Mouse (Mus musculus) embryonic fibroblast, embryonic 13.5 days (primary cell): ENCODE measurements around the gene Cd79b. TPM values are rescaled to one million over a fixed set of nuclear protein-coding genes. Genes with fewer than 3 reads are reported as not detected.
"Not testable (repeated sequence)": the region's sequence is repeated elsewhere in the genome, so short reads cannot be mapped to it uniquely, and the experiment has no call there.

Experiments used
- H3K27ac ChIP-seq: 2 replicates; pipeline ENCODE4 v1.5.1; 2012; ENCODE audit warnings: low read length, control low read depth, inconsistent platforms; ENCODE audit not compliant: insufficient read depth
- H3K4me1 ChIP-seq: 2 replicates; pipeline ENCODE4 v1.6.1; 2011; ENCODE audit warnings: low read length; ENCODE audit not compliant: control insufficient read depth, insufficient read depth
- H3K4me3 ChIP-seq: 2 replicates; pipeline ENCODE4 v1.5.1; 2011; ENCODE audit warnings: mild to moderate bottlenecking, control low read depth, low read length; ENCODE audit not compliant: insufficient read depth
- CTCF ChIP-seq: IDR thresholded peaks from 2 replicates; pipeline ENCODE4 v1.5.1; 2011; ENCODE audit warnings: mild to moderate bottlenecking, control low read depth, low read length, moderate library complexity, borderline replicate concordance; ENCODE audit not compliant: insufficient read depth
- POLR2A ChIP-seq: IDR thresholded peaks from 2 replicates; pipeline ENCODE4 v1.6.1; 2011; ENCODE audit warnings: low read depth, mild to moderate bottlenecking, control low read depth, low read length, moderate library complexity
- polyA plus RNA-seq: library from polyadenylated mRNA; stranded (reverse); fragments of >200 nt; gene quantifications from 2 replicates; pipeline ENCODE4 v1.2.4, GENCODE M21; 2011; ENCODE audit warnings: low read depth; ENCODE audit not compliant: missing spikeins, insufficient read length

Cd79b gene
- not detected in 2 replicates for polyA plus RNA-seq

- Histone ChIP-seq H3K4me1 (peaks cover 3% of the 10 kb centered on the region), H3K4me3 (no peak within 1 kb of the TSS)
Observed at GRCm38 (mm10) chr11:106314333-106314812, at the start of gene Cd79b. Gene Cd79b, minus strand, starts transcription at chr11:106314762.

GRCm38 (mm10) chr11:106359350-106359749, 44.8 kb upstream of the Cd79b start:
- Histone ChIP-seq H3K4me1 (no peaks in the 10 kb centered on the region), H3K4me3 (no peak overlapping the region), H3K27ac (no peak overlapping the region)
- no peak for TF ChIP-seq CTCF
- no peak for TF ChIP-seq POLR2A

More at GRCm38 (mm10) chr11:106314333-106314812, at the start of gene Cd79b:
- no peak for TF ChIP-seq CTCF
- TF ChIP-seq POLR2A, result no peak
- H3K27ac ChIP-seq, result no peak within 1 kb of the TSS

- Histone ChIP-seq H3K27ac (no peak overlapping the region), H3K4me3 (no peak overlapping the region), H3K4me1 (no peaks in the 10 kb centered on the region)
- TF ChIP-seq POLR2A (no peak), CTCF (no peak)
Observed at GRCm38 (mm10) chr11:106355382-106356128, 41.0 kb upstream of the Cd79b start.

- Histone ChIP-seq H3K4me1 (no peaks in the 10 kb centered on the region), H3K27ac (no peak overlapping the region), H3K4me3 (no peak overlapping the region)
- TF ChIP-seq CTCF (no peak), POLR2A (no peak)
Observed at GRCm38 (mm10) chr11:106354181-106354580, 39.6 kb upstream of the Cd79b start.

- H3K4me1 ChIP-seq, result no peaks in the 10 kb centered on the region
- no peak within 1 kb of the TSS for H3K27ac ChIP-seq
- H3K4me3 ChIP-seq, result no peak within 1 kb of the TSS
- TF ChIP-seq CTCF (no peak), POLR2A (no peak)
Observed at GRCm38 (mm10) chr11:106353188-106353587, 38.6 kb upstream of the Cd79b start, which contains the start of gene Scn4a. Gene Scn4a, minus strand, starts transcription at chr11:106353288.

- TF ChIP-seq POLR2A (no peak), CTCF (no peak)
- Histone ChIP-seq H3K4me1 (no peaks in the 10 kb centered on the region), H3K4me3 (no peak overlapping the region), H3K27ac (no peak overlapping the region)
Observed at GRCm38 (mm10) chr11:106351941-106352340, 37.4 kb upstream of the Cd79b start.

- H3K4me1 ChIP-seq, result no peaks in the 10 kb centered on the region
- no peak overlapping the region for H3K27ac ChIP-seq
- no peak for TF ChIP-seq POLR2A
- TF ChIP-seq CTCF, result no peak
- no peak overlapping the region for H3K4me3 ChIP-seq
Observed at GRCm38 (mm10) chr11:106351253-106351652, 36.7 kb upstream of the Cd79b start.

- no peak overlapping the region for H3K27ac ChIP-seq
- TF ChIP-seq POLR2A (no peak), CTCF (no peak)
- no peaks in the 10 kb centered on the region for H3K4me1 ChIP-seq
- no peak overlapping the region for H3K4me3 ChIP-seq
Observed at GRCm38 (mm10) chr11:106350853-106351252, 36.3 kb upstream of the Cd79b start.

GRCm38 (mm10) chr11:106349772-106350171, 35.2 kb upstream of the Cd79b start:
- Histone ChIP-seq H3K27ac (no peak overlapping the region), H3K4me1 (no peaks in the 10 kb centered on the region), H3K4me3 (no peak overlapping the region)
- TF ChIP-seq POLR2A, result no peak
- no peak for TF ChIP-seq CTCF

GRCm38 (mm10) chr11:106344910-106345309, 30.3 kb upstream of the Cd79b start:
- H3K27ac ChIP-seq, result no peak overlapping the region
- H3K4me1 ChIP-seq, result no peaks in the 10 kb centered on the region
- H3K4me3 ChIP-seq, result no peak overlapping the region
- TF ChIP-seq CTCF, result no peak
- no peak for TF ChIP-seq POLR2A

- TF ChIP-seq CTCF (no peak), POLR2A (no peak)
- Histone ChIP-seq H3K4me1 (no peaks in the 10 kb centered on the region), H3K27ac (no peak overlapping the region), H3K4me3 (no peak overlapping the region)
Observed at GRCm38 (mm10) chr11:106340990-106341520, 26.5 kb upstream of the Cd79b start.

- H3K27ac ChIP-seq, result not testable (repeated sequence)
Observed at GRCm38 (mm10) chr11:106339323-106339722, 24.8 kb upstream of the Cd79b start.

More at GRCm38 (mm10) chr11:106339323-106339722, 24.8 kb upstream of the Cd79b start:
- not testable (repeated sequence) for H3K4me1 ChIP-seq, H3K4me3 ChIP-seq
